Mouse (Mus musculus): ENCODE data around the gene Stk19.

DNA sequence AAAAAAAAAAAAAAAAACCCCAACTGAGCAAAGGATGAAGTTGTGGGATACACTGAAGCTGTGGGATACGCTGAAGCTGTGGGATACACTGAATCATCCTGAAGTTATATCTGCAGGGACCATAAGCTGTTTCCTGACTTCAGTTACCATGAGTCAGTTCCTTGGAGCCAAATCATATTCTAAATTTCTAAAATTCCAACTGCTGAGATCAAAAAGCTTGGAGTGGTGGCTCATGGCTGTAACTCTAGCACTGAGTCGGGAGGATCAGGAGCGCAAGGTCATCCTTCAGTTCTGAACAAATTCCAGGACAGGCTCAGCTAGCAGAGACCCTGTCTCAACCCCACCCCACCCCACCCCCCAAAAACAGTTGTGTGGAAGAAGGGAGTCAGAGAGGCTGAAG is 48.9 kb upstream of the Stk19 start:
- TF ChIP-seq CTCF (IDR thresholded peaks at IDR 0.05; ENCODE audit: extremely low read depth, insufficient read depth, low read length) (no peak), POLR2A (IDR thresholded peaks at IDR 0.05; ENCODE audit: extremely low read depth, insufficient read depth, low read length) (no peak)

Measured in cortical plate, adult 2 months (tissue).